Mouse (Mus musculus): ENCODE measurements at regions not wholly inside any gene's neighbourhood (a gene's known extent, or its start where the extent isn't known, plus 50 kb on each side); places are given as distances from the start of the nearest gene placed in this dataset.

GRCm38 (mm10) chr11:113031405-113031804 lies 249.4 kb downstream of the Sox9 start:
- no peak for TF ChIP-seq CTCF (IDR thresholded peaks at IDR 0.05)
- no peak for TF ChIP-seq EP300 (IDR thresholded peaks at IDR 0.05)

Measured in lung, postnatal 0 days (tissue).